Comparison of ENCODE assay signal across 13 mouse cellular contexts in genomic region chr9:40322372-40322771, GRCm38 (mm10).
"Had no signal": no experiment of that assay in that cellular context is flagged by ENCODE, and none has a peak within 500 bp of the region (broad histone marks: within the 10 kb centered on the region; RNA-seq: fewer than 3 reads in every experiment).

No protein-coding gene starts in this region.

- H3K36me3 ChIP-seq: limb, embryonic 10.5 days; liver, embryonic 15.5 days had no signal

- H3K27me3 ChIP-seq: liver, embryonic 15.5 days; megakaryocyte, embryonic 14.5 days; midbrain, embryonic 15.5 days; neural tube, embryonic 15.5 days had no signal

- H3K4me1 ChIP-seq: midbrain, embryonic 15.5 days had no signal

- H3K4me2 ChIP-seq: liver, embryonic 11.5 days; liver, embryonic 15.5 days; midbrain, embryonic 11.5 days; midbrain, embryonic 15.5 days; neural tube, embryonic 15.5 days had no signal

- H3K9ac ChIP-seq: liver, embryonic 15.5 days; lung, embryonic 14.5 days; midbrain, embryonic 15.5 days; neural tube, embryonic 15.5 days had no signal

- ATAC-seq: midbrain, embryonic 15.5 days had no signal

- H3K4me3 ChIP-seq: limb, embryonic 10.5 days; liver, embryonic 15.5 days; megakaryocyte, embryonic 14.5 days; midbrain, embryonic 15.5 days; neural tube, embryonic 15.5 days had no signal

- H3K9me3 ChIP-seq: limb, embryonic 10.5 days; liver, embryonic 15.5 days; megakaryocyte, embryonic 14.5 days; midbrain, embryonic 15.5 days; neural tube, embryonic 15.5 days had no signal

- H3K27ac ChIP-seq: liver, embryonic 15.5 days; midbrain, embryonic 15.5 days; neural tube, embryonic 15.5 days had no signal

- DNase-seq: lung, embryonic 14.5 days; lung, postnatal 10 days; lung, postnatal 4 days; right cerebral cortex, adult 18-20 months; right cerebral cortex, postnatal 25 days; thymus, postnatal 4 days had no signal
